Mouse (Mus musculus): Measurements from ENCODE around the gene Ugt1a5. TPM values are rescaled to one million over a fixed set of nuclear protein-coding genes. Genes with fewer than 3 reads are reported as not detected.

The Ugt1a5 gene
- total and polyA plus RNA-seq, 2 experiments from 2014 or later = not detected

- 53% methylated on average over 2 of the region's 2 CpGs for WGBS
- Histone ChIP-seq H3K36me3 (replicated peaks; ENCODE audit: control insufficient read depth, insufficient read depth, low read length) (peaks cover 10% of the 10 kb centered on the region; the same call in 1 of the 2 replicates), H3K4me3 (ENCODE audit: low read depth, low read length) (no peak overlapping the region), H3K27me3 (ENCODE audit: control insufficient read depth, insufficient read depth, low read length) (no peaks in the 10 kb centered on the region), H3K9me3 (replicated peaks; ENCODE audit: control insufficient read depth, low read length) (peaks cover 27% of the 10 kb centered on the region), H3K4me1 (ENCODE audit: control insufficient read depth, insufficient read depth) (peaks cover 11% of the 10 kb centered on the region), H3K4me2 (ENCODE audit: low read depth, low read length) (no peak overlapping the region), H3K27ac (ENCODE audit: low read depth) (no peak overlapping the region), H3K9ac (replicated peaks; ENCODE audit: low read depth, low read length) (no peak overlapping the region)
- ATAC-seq (ENCODE audit: insufficient read depth, low read depth) = no peak
- TF ChIP-seq EP300 (IDR thresholded peaks at IDR 0.05; ENCODE audit: low read depth) = no peak
- TF ChIP-seq CTCF (IDR thresholded peaks at IDR 0.05; ENCODE audit: low read depth) = no peak
- DNase-seq (ENCODE audit: low spot score) = no peak
Measured at GRCm38 (mm10) chr1:88255466-88255857, 89.7 kb downstream of the Ugt1a5 start.

GRCm38 (mm10) chr1:88255989-88256754 lies 90.4 kb downstream of the Ugt1a5 start:
- no peak overlapping the region for H3K4me2 ChIP-seq (ENCODE audit: low read depth, low read length)
- H3K4me3 ChIP-seq (ENCODE audit: low read depth, low read length) = no peak overlapping the region
- H3K27ac ChIP-seq (ENCODE audit: low read depth) = no peak overlapping the region
- H3K9ac ChIP-seq (replicated peaks; ENCODE audit: low read depth, low read length) = no peak overlapping the region
- 68% methylated on average over 13 of the region's 13 CpGs for WGBS
- TF ChIP-seq EP300 (IDR thresholded peaks at IDR 0.05; ENCODE audit: low read depth) = no peak
- no peak; the same call in none of the 2 replicates for TF ChIP-seq CTCF (IDR thresholded peaks at IDR 0.05; ENCODE audit: low read depth)
- ATAC-seq (ENCODE audit: insufficient read depth, low read depth) (no peak), DNase-seq (ENCODE audit: low spot score) (no peak)
- no peaks in the 10 kb centered on the region for H3K27me3 ChIP-seq (ENCODE audit: control insufficient read depth, insufficient read depth, low read length)
- H3K9me3 ChIP-seq (replicated peaks; ENCODE audit: control insufficient read depth, low read length) = peaks cover 19% of the 10 kb centered on the region
- H3K4me1 ChIP-seq (ENCODE audit: control insufficient read depth, insufficient read depth) = peaks cover 11% of the 10 kb centered on the region
- H3K36me3 ChIP-seq (replicated peaks; ENCODE audit: control insufficient read depth, insufficient read depth, low read length) = peaks cover 17% of the 10 kb centered on the region

- Histone ChIP-seq H3K36me3 (replicated peaks; ENCODE audit: control insufficient read depth, insufficient read depth, low read length) (peaks cover 26% of the 10 kb centered on the region), H3K9me3 (replicated peaks; ENCODE audit: control insufficient read depth, low read length) (peaks cover 16% of the 10 kb centered on the region), H3K27ac (ENCODE audit: low read depth) (no peak overlapping the region), H3K9ac (replicated peaks; ENCODE audit: low read depth, low read length) (no peak overlapping the region), H3K4me3 (ENCODE audit: low read depth, low read length) (no peak overlapping the region), H3K27me3 (ENCODE audit: control insufficient read depth, insufficient read depth, low read length) (no peaks in the 10 kb centered on the region), H3K4me1 (ENCODE audit: control insufficient read depth, insufficient read depth) (peaks cover 11% of the 10 kb centered on the region), H3K4me2 (ENCODE audit: low read depth, low read length) (no peak overlapping the region)
- TF ChIP-seq EP300 (IDR thresholded peaks at IDR 0.05; ENCODE audit: low read depth) = no peak
- TF ChIP-seq CTCF (IDR thresholded peaks at IDR 0.05; ENCODE audit: low read depth) = no peak
- no peak for ATAC-seq (ENCODE audit: insufficient read depth, low read depth)
- WGBS = 72% methylated on average over 10 of the region's 10 CpGs
- DNase-seq (ENCODE audit: low spot score) = no peak
Measured at GRCm38 (mm10) chr1:88256886-88257663, 91.3 kb downstream of the Ugt1a5 start.

GRCm38 (mm10) chr1:88257681-88258080 lies 91.9 kb downstream of the Ugt1a5 start:
- H3K27ac ChIP-seq (ENCODE audit: low read depth) = no peak overlapping the region
- H3K4me3 ChIP-seq (ENCODE audit: low read depth, low read length) = no peak overlapping the region
- H3K36me3 ChIP-seq (replicated peaks; ENCODE audit: control insufficient read depth, insufficient read depth, low read length) = peaks cover 32% of the 10 kb centered on the region
- peaks cover 16% of the 10 kb centered on the region for H3K4me1 ChIP-seq (ENCODE audit: control insufficient read depth, insufficient read depth)
- WGBS = 73% methylated on average over 6 of the region's 6 CpGs
- DNase-seq (ENCODE audit: low spot score) (no peak), ATAC-seq (ENCODE audit: insufficient read depth, low read depth) (no peak)
- H3K9me3 ChIP-seq (replicated peaks; ENCODE audit: control insufficient read depth, low read length) = peaks cover 11% of the 10 kb centered on the region
- H3K27me3 ChIP-seq (ENCODE audit: control insufficient read depth, insufficient read depth, low read length) = no peaks in the 10 kb centered on the region
- no peak overlapping the region for H3K4me2 ChIP-seq (ENCODE audit: low read depth, low read length)
- H3K9ac ChIP-seq (replicated peaks; ENCODE audit: low read depth, low read length) = no peak overlapping the region
- TF ChIP-seq EP300 (IDR thresholded peaks at IDR 0.05; ENCODE audit: low read depth) = no peak
- no peak for TF ChIP-seq CTCF (IDR thresholded peaks at IDR 0.05; ENCODE audit: low read depth)

DNA sequence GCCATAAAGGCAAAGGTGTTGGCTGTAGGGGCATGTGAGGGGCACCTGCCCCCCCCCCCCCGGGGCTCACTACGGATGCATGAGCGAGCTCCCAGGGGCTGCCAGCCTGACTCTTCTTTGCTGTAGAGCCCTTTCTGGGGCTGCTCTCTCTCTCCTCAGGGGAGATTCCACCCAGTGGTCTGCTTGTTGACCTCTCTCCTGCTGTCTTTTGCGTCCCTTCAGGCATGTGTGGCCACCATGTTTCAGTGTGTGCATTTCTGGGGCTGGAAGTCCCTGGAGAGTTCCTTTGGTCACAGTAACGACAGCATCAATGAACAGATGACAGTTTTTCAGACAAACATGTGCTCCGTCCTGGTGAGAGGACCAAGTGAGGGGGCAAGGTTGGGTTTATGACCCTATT lies 92.5 kb downstream of the Ugt1a5 start:
- ATAC-seq (ENCODE audit: insufficient read depth, low read depth) = no peak
- WGBS = 65% methylated on average over 6 of the region's 6 CpGs
- H3K9me3 ChIP-seq (replicated peaks; ENCODE audit: control insufficient read depth, low read length) = 0 out of 2 replicates have a peak, but pooled peaks cover 8% of the 10 kb centered on the region

More for the DNA sequence above, 92.5 kb downstream of the Ugt1a5 start:
- H3K4me1 ChIP-seq (ENCODE audit: control insufficient read depth, insufficient read depth) = peaks cover 16% of the 10 kb centered on the region
- H3K27me3 ChIP-seq (ENCODE audit: control insufficient read depth, insufficient read depth, low read length) = no peaks in the 10 kb centered on the region
- H3K36me3 ChIP-seq (replicated peaks; ENCODE audit: control insufficient read depth, insufficient read depth, low read length) = peaks cover 39% of the 10 kb centered on the region
- no peak for TF ChIP-seq EP300 (IDR thresholded peaks at IDR 0.05; ENCODE audit: low read depth)
- TF ChIP-seq CTCF (IDR thresholded peaks at IDR 0.05; ENCODE audit: low read depth) = no peak
- DNase-seq (ENCODE audit: low spot score) = no peak
- no peak overlapping the region for H3K27ac ChIP-seq (ENCODE audit: low read depth)
- no peak overlapping the region for H3K9ac ChIP-seq (replicated peaks; ENCODE audit: low read depth, low read length)
- no peak overlapping the region for H3K4me2 ChIP-seq (ENCODE audit: low read depth, low read length)
- H3K4me3 ChIP-seq (ENCODE audit: low read depth, low read length) = no peak overlapping the region

All from heart, postnatal 0 days (tissue).